Mouse (Mus musculus) embryo, embryonic 9.5 days (tissue): ENCODE data around the gene Idi1.
"Not testable (repeated sequence)": the region's sequence is repeated elsewhere in the genome, so short reads cannot be mapped to it uniquely, and the experiment has no call there.

Source experiments
- DNase-seq: peaks from one replicate; pipeline ENCODE4 v3.0.0-alpha.2; 2017; ENCODE audit errors: extremely low spot score

The Idi1 gene

DNA sequence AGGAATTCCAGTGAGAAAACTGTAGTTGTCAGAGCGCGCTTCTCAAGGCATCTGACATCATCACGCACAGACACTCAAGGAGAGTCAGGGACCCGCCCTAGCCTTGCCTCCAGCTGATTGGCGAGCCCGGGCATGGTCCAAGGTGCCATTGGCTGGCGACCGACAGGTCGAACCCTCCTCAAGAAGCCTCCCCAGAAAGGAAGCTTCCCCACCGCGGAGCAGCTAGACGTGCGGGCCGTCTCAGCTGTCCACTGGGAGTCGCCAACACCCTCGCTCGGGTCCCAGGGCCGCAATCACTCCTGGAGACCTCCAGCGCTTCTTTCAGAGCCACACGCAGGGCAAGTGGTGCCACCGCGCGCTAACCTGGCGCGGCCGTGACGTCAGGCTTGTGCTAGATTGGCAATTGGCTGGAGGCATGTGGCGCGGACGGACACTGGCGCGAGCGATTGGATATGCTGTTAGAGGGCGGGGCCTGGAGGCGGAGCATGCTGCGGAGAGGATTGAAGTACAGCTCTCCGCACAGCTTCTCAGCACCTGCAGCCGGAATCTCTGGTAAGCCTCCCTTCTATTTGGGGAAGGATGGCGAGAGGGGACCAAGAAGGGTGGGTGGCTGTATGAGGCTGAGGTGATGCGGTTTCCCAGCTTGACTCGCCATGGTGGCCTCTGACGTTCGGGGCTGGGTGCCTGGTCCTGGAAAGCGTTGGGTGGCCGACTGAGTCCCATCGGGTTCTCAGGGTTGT is at the start of gene Idi1:
Gene Idi1 (plus strand): TSS at position 57 of the 740 bp plus-strand sequence.
- DNase-seq = peak; percentile 98

DNA sequence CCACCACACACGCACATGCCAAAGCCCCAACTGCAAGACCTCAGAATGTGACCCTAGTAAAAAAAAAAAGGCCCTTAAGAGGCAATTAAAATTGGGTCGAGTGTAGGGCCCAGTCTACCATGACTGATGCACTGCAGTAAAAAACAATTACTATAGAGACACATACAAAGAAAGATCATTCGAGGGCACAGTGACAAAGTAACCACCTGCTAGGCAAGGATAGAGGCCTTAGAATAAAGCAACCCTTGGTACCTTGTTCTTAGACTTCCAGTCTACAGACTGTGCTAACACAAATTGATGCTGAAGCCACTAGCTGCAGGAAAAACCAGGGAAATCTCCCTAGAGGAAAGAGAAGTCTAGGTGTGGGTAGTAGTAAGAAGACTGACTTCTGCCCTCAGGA is 46.9 kb upstream of the Idi1 start:
- no peak for DNase-seq

DNA sequence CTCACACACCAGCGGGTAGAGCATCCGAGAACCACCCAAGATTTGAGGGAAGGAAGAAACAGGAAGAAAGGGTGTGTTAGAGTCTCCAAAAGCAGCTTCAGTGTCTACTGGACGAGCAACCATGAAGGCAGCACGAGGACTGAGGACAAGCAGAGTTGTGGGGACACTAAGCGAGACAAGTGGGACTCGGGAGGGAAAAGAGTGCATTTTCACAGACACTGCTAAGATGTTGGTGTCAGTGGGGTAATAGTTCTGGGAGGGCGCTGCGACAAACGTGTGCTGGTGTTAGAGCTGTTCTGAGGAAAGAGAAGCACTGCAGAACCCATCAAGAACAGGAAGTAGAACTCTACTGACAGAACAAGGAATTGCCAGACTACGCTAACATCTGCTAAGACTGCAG is 46.2 kb upstream of the Idi1 start:
- DNase-seq = no peak

DNA sequence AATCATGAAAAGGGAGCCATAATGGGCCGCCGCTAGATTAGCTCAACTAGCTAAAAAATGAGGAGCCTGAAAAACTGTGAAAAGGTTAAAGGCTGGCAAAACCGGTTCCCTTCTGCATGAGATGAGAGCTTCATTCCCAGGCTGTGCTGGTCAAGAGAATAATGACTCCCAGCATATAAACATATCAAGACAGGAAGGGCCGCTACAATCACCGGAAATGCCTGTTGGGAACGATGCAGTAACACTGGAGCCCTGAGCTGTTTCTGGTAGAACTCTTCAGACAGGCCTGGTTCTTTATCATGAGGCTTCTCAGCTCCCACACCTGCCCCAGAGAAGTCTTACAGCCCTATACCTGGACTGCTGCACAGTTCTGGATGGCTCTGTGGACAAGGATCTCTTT is 45.4 kb upstream of the Idi1 start:
- DNase-seq = no peak

DNA sequence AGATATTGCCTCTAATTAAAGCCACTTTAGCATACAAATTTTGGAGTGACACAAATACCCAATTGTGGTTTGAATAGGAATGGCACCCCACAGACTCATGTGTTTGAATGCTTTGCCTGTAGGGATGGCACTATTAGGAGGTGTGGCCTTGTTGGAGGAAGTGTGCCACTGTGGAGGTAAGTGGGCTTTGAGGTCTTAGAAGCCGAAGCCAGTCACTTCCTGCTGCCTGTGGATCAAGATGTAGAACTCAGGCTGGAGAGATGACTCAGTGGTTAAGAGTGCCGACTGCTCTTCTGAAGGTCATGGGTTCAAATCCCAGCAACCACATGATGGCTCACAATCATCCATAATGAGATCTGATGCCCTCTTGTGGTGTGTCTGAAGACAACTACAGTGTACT is 44.4 kb upstream of the Idi1 start:
- no peak for DNase-seq

DNA sequence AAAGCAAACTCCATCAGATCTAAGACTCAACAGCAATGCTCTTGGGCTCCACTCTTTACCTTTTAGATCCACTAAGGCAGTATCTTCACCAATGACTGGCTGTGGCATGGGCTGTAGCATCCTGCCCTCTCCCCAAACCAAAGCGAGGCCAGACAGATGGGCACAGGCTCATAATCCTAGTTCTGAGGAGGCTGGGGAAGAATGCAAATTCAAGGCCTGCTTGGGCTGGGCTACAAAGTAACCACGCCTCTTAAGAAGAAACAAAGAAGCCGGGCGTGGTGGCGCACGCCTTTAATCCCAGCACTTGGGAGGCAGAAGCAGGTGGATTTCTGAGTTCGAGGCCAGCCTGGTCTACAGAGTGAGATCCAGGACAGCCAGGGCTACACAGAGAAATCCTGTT is 43.5 kb upstream of the Idi1 start:
- not testable (repeated sequence) for DNase-seq

DNA sequence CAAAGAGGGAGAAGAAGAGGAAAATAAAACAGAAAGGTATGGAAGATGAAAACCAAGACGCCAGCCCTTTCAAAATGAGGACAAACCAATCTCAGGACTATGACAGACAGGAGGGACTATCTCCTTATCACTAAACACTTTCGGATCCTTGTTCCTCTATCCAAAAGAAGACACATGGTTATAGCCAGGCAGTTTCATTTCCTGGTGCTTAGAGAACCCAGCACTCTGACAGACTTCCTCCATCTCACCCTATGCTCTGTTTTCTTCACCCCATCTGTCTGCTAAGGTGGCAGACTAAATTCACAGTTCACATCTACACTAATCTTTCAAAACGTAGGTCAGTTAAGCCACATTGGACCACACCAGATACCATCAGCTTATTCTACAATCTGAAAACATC is 43.0 kb upstream of the Idi1 start:
- no peak for DNase-seq

DNA sequence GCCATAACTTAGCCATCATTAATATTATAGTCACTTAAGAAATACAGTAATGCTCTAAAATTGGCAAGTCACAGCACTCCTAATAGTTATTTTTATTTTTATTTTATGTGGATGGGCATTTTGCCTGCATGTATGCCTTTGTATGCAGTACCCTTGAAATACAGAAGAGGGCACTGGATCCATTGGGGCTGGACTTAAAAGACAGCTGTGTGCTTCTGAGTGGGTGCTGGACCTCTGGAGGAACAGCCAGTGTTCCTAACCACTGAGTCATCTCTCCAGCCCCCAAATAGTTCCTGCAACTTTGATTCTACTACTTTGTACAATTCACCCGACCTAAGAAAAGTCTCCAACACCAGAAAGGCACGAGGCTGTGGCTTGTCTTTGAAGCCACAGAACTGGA is 37.6 kb upstream of the Idi1 start:
- DNase-seq = no peak

DNA sequence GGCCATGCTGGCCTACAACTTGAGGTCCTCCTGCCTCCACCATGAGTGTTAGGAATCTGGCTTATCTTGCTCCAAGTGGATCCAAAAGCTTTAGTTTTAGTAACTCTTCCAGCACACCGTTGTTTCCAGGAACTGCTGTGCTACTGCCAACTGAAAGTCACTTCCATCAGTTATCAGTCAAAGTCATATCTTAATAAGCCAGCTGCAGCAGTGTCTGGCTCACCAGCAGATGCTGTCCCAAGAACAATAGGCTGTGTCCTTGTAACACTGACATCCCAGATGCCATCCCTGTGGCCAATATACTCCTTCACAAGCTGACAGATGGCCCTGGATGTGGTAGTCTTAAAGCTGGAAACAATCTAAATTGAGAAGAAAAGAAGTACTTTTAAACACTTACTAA is 36.0 kb upstream of the Idi1 start:
- no peak for DNase-seq

DNA sequence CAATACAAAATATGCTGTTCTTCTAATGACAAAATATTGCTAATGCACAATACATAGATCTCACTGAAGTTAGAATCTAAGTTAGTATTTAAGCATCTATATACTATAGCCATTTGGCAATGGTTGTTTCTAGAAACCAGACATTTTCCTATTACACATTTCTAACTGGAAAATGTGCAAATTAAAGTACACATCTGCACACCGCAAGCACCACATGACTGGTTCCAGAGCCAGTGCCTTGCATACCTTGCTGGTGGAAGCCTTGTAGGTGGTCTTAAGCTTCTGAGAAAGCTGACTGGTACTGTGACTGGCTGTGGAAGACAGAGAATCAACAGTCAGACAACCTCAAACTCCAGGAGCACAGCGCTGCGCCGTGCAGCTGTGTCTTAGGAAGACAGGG is 31.9 kb upstream of the Idi1 start:
- no peak for DNase-seq

DNA sequence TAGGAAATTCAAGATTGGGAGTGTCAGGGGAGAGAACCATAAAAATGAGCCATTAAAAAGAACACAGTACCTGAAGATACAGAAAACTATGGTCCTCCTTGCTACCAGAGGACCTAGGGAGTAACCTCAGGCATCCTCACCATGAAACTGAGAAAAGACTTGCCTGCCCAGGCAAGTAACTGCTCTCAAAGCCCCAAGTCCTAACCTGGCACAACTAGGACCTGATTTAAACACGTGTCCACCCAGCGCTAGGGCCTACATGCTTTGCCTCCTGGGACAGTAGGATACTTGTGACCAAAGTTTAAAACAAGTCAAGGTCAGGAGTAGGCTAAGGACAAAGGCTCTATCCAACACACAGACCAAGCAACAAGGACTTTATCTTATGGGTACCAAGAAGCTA is 30.5 kb upstream of the Idi1 start:
- DNase-seq = no peak

DNA sequence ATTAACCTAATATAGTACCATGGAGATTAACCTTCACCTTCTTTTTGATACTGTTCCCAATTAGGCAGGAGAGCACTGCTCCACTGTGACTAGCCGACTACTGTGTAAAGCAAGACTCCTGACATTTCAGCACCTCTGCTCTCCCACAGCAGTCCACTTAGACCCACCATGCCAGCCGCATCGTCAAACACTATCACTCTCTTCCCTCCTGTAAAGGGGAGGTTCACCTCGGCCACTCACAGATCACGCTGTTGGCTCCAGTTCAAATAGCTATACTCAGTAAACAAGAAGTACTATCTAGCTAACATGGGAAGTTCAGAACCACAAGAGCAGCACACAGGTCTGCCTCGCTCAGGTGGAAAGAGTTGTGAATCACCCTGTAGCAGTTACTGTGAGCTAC is 26.8 kb upstream of the Idi1 start:
- no peak for DNase-seq

DNA sequence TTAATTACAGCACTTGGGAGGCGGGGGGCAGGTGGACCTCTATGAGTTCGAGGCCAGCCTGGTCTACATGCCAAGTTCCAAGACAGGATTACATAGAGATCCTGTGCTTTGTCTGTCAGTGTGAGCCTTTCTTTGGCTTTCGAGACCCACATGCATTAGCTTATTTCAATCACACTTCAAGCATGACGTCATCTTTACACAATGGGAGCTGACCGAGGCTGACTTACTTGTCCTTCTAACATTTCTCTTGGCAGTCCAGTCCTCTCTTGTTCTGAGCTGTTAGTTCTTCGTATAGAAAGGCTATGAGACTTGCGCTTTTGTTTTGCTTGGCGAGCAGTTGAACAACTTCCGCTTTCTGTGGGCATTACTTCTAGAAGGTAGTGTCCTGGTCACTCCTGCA is 24.4 kb upstream of the Idi1 start:
- DNase-seq = no peak

DNA sequence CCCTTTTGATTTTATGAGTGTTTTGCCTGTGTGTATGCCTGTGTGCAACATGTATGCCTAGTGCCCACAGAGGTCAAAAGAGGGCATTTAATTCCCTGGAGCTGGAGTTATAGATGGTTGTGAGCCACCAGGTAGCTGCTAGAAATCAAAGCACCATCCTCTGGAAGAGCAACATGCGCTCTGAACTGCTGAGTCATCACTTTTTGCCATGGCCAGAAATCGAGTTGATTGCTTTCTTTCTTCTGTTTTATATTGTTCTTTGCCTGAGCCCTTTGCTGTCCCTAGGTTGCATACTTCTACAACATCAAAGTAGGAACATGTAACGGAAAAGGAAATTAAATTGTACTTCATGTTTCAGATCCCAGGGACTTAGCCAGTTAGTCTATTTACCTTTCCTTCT is 20.3 kb upstream of the Idi1 start:
- DNase-seq = no peak

DNA sequence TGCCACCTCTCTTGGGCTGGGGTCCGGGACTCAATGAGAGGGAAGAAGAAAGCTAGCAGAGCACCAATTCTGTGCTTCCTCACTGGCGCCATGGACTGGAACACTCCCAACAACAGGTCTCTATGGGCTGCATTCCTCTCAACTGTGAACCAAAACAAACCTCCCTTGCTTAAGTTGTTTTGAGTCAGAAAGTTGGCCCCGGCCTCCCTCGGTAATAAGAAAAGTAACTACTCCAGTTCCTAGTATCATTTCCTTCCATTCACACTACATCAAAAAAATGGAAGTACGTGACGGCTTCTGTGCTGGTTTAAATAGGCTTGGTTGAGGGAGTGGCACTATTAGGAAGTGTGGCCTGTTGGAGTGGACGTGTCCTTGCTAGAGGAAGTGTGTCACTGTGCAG is 18.7 kb upstream of the Idi1 start:
- DNase-seq = no peak

DNA sequence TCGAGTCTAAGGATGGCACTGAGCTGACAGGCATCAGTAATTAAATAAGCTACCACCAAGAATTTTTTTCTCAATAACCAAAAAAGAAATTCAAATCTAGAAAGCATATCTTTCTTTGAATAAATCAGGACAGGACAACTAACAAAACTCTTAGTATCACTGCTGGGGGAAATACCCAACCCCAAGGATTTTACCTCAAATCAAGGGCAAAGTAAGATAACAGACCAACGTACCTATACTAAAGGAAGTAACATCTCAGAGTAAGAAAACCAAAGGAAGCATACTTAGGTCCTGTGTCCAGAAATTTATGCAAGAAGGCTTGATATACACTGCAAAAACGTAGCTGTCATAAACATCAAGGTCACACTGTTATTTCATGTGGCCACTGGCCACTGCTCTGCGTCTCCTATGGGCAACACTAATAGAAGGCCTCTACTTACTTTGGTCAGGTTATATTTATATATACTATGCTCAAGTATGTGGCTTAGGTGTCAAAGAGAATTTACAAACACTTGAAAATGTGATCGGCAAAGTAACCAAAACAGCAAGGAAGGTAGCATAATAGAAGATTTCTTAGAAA is 15.6 kb upstream of the Idi1 start:
- no peak for DNase-seq

DNA sequence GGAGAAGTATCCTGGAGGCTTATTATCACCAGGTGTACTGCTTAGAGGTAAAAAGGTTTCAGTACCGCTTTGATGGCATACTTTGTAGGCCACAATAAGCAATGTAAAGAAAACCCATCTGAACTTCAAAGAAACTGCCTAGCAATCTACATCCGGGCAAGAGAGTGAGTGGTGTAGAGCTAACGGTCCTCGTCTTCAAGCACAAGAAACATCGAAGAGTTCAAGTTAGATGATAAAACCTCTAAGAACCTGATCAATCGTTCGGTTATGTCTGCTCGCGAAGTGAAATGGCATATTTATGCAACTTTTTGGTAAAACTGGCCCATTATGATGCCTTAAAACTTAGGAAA is 15.2 kb upstream of the Idi1 start:
- DNase-seq = peak; percentile 19

DNA sequence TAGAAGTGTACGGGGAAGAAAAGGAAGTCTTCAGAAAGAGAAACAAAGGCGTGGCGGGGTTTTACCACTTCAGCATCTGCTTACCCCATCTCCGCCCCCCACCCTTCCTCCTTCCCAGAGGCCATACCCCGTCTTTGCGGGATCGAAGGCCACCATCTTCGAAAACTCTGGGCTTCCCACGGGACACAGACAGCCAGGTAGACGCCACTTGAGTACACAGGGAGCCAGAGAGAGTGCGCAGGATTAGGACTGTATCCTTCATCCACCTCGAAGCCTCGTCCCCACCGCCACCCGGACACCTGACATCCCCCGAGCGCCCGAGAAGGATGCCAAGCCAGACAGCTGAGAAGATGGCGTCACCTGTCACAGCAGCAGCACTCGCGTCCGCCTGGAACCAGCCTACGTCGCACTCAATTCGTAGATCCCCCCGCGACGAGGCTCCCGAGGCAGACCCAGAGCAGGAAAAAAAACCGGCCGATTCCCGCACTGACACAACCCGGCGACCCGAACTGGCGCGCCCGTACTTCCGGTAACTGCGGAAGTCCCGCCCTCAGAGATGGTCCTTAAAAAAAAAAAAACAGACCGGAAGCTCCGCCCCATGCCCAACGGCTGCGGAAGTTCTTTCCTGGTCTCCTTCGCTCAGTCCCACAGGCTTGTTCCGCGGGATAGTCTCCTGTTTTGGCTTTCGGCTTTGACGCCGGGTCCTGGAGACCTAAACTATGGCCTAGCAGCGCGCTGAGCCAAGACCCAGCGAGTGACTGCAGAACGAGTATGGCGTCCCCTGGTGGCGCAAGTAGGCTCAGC is 14.6 kb upstream of the Idi1 start:
- DNase-seq = peak; percentile 89

DNA sequence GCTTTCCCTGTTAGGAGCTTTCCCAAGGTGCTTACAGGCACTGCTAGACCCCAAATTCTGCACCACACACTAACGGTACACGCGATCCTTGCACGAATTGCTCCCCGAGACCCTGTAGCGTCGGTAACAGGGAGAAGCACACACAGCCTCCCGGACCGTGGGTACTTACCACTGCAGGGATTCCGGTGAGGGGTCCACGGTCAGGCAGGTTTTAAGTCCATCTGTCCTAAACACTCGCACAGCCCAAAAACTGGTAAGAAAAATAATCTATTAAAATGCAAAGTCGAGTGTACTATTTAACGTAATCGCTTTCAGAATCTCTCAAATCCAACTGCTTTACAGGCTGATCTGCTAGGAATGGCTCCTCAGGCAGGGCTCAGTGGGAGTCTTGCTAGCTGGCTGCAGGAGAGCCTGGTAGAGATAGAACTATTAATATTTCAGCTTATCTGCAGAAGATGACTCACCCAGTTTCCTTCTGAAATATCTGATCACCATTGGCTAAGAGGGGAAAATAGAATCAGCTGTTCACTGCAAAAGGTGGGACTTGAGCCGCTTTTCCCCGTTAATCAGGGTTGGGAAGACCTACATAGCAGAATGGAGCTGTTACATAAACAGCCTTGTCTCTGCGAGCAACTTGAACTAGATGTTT is 13.9 kb upstream of the Idi1 start, which contains the start of gene Wdr37:
Gene Wdr37 (minus strand): TSS at position 596 of the 649 bp plus-strand sequence.
- DNase-seq = no peak

DNA sequence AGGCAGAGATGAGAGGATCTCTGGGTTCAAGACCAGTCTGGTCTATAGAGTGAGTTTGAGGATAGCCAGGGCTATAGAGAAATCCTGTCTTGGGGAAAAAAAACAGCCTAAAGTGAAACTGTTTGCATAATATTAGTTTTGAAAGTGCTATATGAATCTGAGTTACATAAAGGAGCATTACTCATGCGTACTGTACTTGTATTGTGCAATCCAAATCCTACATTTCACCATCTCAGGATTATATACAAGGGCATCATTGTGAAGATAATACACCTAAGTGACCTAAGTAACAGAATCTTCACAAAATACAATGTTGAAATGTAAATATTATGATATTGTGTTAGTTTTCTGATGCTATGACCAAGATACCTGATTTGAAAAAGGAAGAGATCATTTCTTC is 11.5 kb upstream of the Idi1 start:
- DNase-seq = no peak

DNA sequence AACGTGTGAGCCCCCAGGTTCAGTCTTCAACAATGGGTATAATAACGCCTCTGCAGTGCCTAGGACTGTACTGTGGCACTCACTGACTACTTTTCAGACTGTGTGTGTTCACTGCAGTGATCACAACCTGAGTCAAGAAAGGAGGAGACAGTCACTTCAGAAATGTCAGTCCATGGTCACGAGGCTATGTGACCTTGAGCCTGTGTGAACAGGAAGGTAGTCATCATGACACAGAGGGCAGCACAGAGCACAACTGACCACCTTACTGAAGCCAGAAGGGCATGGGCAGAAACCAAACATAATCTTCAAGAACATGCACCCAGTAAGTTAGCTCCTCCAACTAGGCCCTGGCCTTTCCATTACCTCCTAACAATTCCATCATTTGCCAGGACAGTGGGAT is 3.7 kb upstream of the Idi1 start:
- no peak for DNase-seq

DNA sequence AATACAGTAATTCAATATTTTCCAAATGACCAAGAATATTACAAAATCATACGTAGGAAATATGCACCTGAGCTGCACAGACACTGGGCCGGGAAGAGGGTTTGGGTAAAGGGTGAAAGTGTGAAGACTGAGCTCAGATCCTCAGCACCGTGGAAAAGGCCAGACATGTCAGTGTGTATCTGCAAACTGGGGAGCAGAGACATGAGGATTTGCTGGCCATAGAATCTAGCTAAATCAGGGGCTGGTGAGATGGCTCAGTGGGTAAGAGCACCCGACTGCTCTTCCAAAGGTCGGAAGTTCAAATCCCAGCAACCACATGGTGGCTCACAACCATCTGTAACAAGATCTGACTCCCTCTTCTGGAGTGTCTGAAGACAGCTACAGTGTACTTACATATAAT is 1.4 kb upstream of the Idi1 start:
- not testable (repeated sequence) for DNase-seq

DNA sequence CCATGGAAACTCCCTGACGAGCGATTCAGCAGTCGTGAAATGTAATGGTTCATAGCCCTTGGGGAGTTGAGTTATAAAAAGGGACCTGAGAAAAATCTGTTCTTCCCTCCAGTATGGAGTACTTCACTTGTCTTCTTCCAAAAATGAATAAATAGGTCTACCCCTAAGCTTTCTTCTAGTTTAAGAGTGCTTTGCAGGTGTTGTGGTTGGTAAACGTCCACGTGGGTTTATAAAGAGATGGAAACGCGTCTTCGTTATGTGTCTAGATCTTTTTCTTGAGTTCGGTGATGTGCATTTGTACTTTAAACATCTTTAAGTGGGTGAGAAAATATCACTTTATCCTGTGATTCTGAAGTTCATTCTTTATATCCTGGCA is 872 bp downstream of the Idi1 start:
- no peak for DNase-seq
